Comparison of ENCODE assay signal across 8 mouse cellular contexts in genomic region chr3:27710648-27711428, GRCm38 (mm10). TPM values are rescaled to one million over a fixed set of nuclear protein-coding genes. Genes with fewer than 3 reads are reported as not detected.
DNase-seq lines count a peak whose midpoint lies in the region; ATAC-seq and TF ChIP-seq lines count a peak whose summit lies in the region.

TSS of gene Fndc3b (minus strand) at chr3:27711307.

- peak within 1 kb of the TSS; percentile 75 for H3K4me2 ChIP-seq in forebrain, postnatal 0 days (ENCODE audit: low read depth)
- H3K4me2 ChIP-seq in neural tube, embryonic 15.5 days: peak within 1 kb of the TSS; percentile 75

- peak within 1 kb of the TSS; percentile 72 for H3K9ac ChIP-seq in forebrain, postnatal 0 days
- H3K9ac ChIP-seq in neural tube, embryonic 15.5 days (replicated peaks): peak within 1 kb of the TSS; percentile 82

- peak; percentile 63; the same call in 1 of the 2 replicates for TF ChIP-seq POLR2A in lung, adult 2 months (IDR thresholded peaks at IDR 0.05; ENCODE audit: borderline replicate concordance, extremely low read depth, low read depth, low read length)

- peak within 1 kb of the TSS; percentile 96 for H3K4me3 ChIP-seq in E14TG2a.4 (replicated peaks; ENCODE audit: low read length)
- peak within 1 kb of the TSS; percentile 85 for H3K4me3 ChIP-seq in forebrain, postnatal 0 days (ENCODE audit: low read depth, low read length)
- H3K4me3 ChIP-seq in layer of hippocampus, adult 2 months: peak within 1 kb of the TSS; percentile 93
- peak within 1 kb of the TSS; percentile 81 for H3K4me3 ChIP-seq in lung, adult 2 months (replicated peaks; ENCODE audit: extremely low read depth, low read depth, low read length)
- H3K4me3 ChIP-seq in neural tube, embryonic 15.5 days (replicated peaks): peak within 1 kb of the TSS; percentile 91

- TF ChIP-seq CTCF in E14TG2a.4 (conservative IDR thresholded peaks at IDR 0.05; ENCODE audit: low read length): no peak
- TF ChIP-seq CTCF in forebrain, postnatal 0 days (IDR thresholded peaks at IDR 0.05; ENCODE audit: low read depth): peak; percentile 50; the same call in 1 of the 2 replicates
- peak; percentile 42 for TF ChIP-seq CTCF in layer of hippocampus, adult 2 months (conservative IDR thresholded peaks at IDR 0.05)
- no peak for TF ChIP-seq CTCF in lung, adult 2 months (IDR thresholded peaks at IDR 0.05; ENCODE audit: insufficient read depth, low read length)

- H3K36me3 ChIP-seq in E14TG2a.4 (ENCODE audit: insufficient read depth, low read length): no peaks in the 10 kb centered on the region
- no peaks in the 10 kb centered on the region for H3K36me3 ChIP-seq in forebrain, postnatal 0 days (ENCODE audit: insufficient read depth)
- H3K36me3 ChIP-seq in neural tube, embryonic 15.5 days: no peaks in the 10 kb centered on the region

- H3K27me3 ChIP-seq in E14TG2a.4 (ENCODE audit: insufficient read depth, low read length): peaks cover 26% of the 10 kb centered on the region
- H3K27me3 ChIP-seq in forebrain, postnatal 0 days (ENCODE audit: insufficient read depth, low read length): no peaks in the 10 kb centered on the region
- H3K27me3 ChIP-seq in neural tube, embryonic 15.5 days (replicated peaks): peaks cover 5% of the 10 kb centered on the region; the same call in 1 of the 2 replicates

- WGBS in forebrain, postnatal 0 days: under 1% methylated on average over 82 of the region's 90 CpGs
- WGBS in lung, adult 2 months: under 1% methylated on average over 87 of the region's 90 CpGs
- WGBS in neural tube, embryonic 15.5 days: under 1% methylated on average over 77 of the region's 90 CpGs

- H3K9me3 ChIP-seq in E14TG2a.4 (ENCODE audit: low read length): no peaks in the 10 kb centered on the region
- no peaks in the 10 kb centered on the region for H3K9me3 ChIP-seq in forebrain, postnatal 0 days (ENCODE audit: low read length)
- H3K9me3 ChIP-seq in neural tube, embryonic 15.5 days (replicated peaks): no peaks in the 10 kb centered on the region

- intact Hi-C loops in heart, postnatal 36 days (cut with DNase I): loop anchor here (2.0 to 10.0 kb wide), 7 partner anchors 56 to 394 kb away; partner anchors contain the start of gene Pld1

- peaks cover 31% of the 10 kb centered on the region for H3K4me1 ChIP-seq in E14TG2a.4 (replicated peaks; ENCODE audit: low read depth, low read length)
- H3K4me1 ChIP-seq in forebrain, postnatal 0 days (ENCODE audit: insufficient read depth): no peaks in the 10 kb centered on the region; the same call in 1 of the 2 replicates
- no peaks in the 10 kb centered on the region for H3K4me1 ChIP-seq in lung, adult 2 months (ENCODE audit: control insufficient read depth, insufficient read depth, low read length)
- H3K4me1 ChIP-seq in neural tube, embryonic 15.5 days: peaks cover 24% of the 10 kb centered on the region

- peak; percentile 97 for ATAC-seq in forebrain, postnatal 0 days
- ATAC-seq in neural tube, embryonic 15.5 days (ENCODE audit: low FRiP score): peak; percentile 95

- peak; percentile 76 for DNase-seq in cerebellum, adult 11 months
- DNase-seq in forebrain, postnatal 0 days: peak; percentile 95
- peak; percentile 92 to 93 for DNase-seq in heart, postnatal 36 days
- peak; percentile 92 to 95 for DNase-seq in layer of hippocampus, adult 2 months (ENCODE audit: low spot score in 2 of 2)
- peak; percentile 92 for DNase-seq in lung, adult 2 months
- DNase-seq in testis, postnatal 10 days (ENCODE audit: low spot score): peak; percentile 95

- H3K27ac ChIP-seq in forebrain, postnatal 0 days (ENCODE audit: low read depth, low read length): peak within 1 kb of the TSS; percentile 92
- H3K27ac ChIP-seq in layer of hippocampus, adult 2 months: peak within 1 kb of the TSS; percentile 89
- H3K27ac ChIP-seq in neural tube, embryonic 15.5 days (replicated peaks): peak within 1 kb of the TSS; percentile 94

RNA-seq across cellular contexts. Expression of gene Fndc3b, which starts in this region (rescaled TPM):
- 17.2 and 18.3 TPM in 2 replicates for total RNA-seq in forebrain, postnatal 0 days (2014; rRNA removed)
- polyA plus RNA-seq in forebrain, postnatal 0 days (2015; fragmentation: Nextera tagmentation; extraction: Ambion mirVana): 3.9 and 5.7 TPM in 2 replicates
- 10 to 100 TPM; 58.3 to 58.7 TPM for total RNA-seq in heart, postnatal 36 days (2021)
- 10 to 100 TPM; 18.9 to 26.2 TPM for total RNA-seq in layer of hippocampus, adult 2 months (2021)
- 17.6 and 23.8 TPM in 2 replicates for polyA plus RNA-seq in lung, adult 2 months (2012; rRNA removed)
- polyA plus RNA-seq in neural tube, embryonic 15.5 days (2015; fragmentation: Nextera tagmentation; extraction: Ambion mirVana): 8.2 and 9.9 TPM in 2 replicates

Comparison
In these comparisons a context has a peak if more than half of its experiments do, and no peak if none do; other contexts are left out.
1. Peak in every context shown above with its lines: DNase-seq, ATAC-seq, H3K4me3 ChIP-seq and H3K27ac ChIP-seq.
2. CTCF ChIP-seq: peak in forebrain, postnatal 0 days (single experiment) and layer of hippocampus, adult 2 months (single experiment); none in E14TG2a.4 (single experiment) and lung, adult 2 months (single experiment).